Mouse (Mus musculus) olfactory bulb, adult 2 months (tissue): ENCODE results near the gene Iqcf1.

Experiments
- CTCF ChIP-seq: fragments of 200-500 bp; IDR thresholded peaks from 2 replicates; pipeline ENCODE4 v1.5.1; 2012; ENCODE audit warnings: low read depth, mild to moderate bottlenecking, low read length, moderate library complexity; ENCODE audit not compliant: insufficient read depth
- POLR2A ChIP-seq: fragments of 200-500 bp; IDR thresholded peaks from 2 replicates; pipeline ENCODE4 v1.6.1; 2012; ENCODE audit warnings: mild to moderate bottlenecking, low read depth, low read length, moderate library complexity; ENCODE audit not compliant: insufficient read depth

DNA sequence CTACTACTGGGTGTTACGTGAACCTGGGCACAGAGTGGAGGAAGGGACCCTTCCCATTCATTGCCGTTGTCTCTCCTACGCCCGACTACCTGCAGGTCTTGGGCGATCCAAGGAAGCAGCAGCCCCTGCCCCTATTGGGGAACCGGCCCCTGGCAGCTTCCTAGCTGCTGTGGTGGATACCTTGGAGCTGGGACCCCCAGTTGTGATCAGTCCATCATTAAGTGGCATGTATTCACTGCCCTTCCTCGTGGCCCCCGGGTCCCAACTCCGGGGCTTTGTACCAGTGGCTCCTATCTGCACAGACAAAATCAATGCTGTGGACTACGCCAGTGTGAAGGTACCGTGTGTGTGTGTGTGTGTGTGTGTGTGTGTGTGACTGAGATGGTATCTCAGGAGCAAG is 48.5 kb upstream of the Iqcf1 start:
- TF ChIP-seq POLR2A = no peak
- no peak for TF ChIP-seq CTCF
